Mouse (Mus musculus) embryo, embryonic 11 days (tissue): Measurements from ENCODE around the gene Gdf5.
A peak's percentile ranks its signal among the peaks of the same experiment; 100 is the strongest.

Experiments
- DNase-seq: peaks from one replicate; pipeline ENCODE4 v3.0.0-alpha.2; 2015

The Gdf5 gene

GRCm38 (mm10) chr2:155945124-155945523 lies at the start of gene Gdf5:
Gene Gdf5 (minus strand): TSS chr2:155945367.
- peak; percentile 35 for DNase-seq

- DNase-seq, result peak; percentile 5
Observed at GRCm38 (mm10) chr2:155991863-155992321, 46.7 kb upstream of the Gdf5 start.

GRCm38 (mm10) chr2:155991151-155991550 lies 46.0 kb upstream of the Gdf5 start:
- no peak for DNase-seq

GRCm38 (mm10) chr2:155989085-155989484 lies 43.9 kb upstream of the Gdf5 start:
- DNase-seq, result peak; percentile 3

DNA sequence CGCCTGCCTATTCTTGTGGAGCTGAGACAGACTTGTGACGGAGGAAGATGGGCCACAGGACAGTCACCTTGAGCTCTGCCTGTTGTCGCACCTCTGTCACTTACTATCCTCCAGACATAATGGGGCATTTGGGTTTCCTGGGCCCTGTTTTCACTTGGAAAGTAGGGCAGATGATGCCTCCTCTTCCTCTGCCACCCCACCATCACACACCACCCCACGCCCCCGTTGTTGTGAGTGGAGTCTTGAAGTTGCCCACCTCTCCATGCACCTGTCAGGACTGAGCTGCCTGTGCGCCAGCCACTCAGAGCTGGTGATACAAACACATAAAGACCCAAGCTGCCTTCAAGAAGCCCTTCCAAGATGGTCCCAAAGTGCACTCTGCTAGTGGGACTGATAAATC lies 42.0 kb upstream of the Gdf5 start:
- DNase-seq, result no peak

- DNase-seq, result no peak
Observed at GRCm38 (mm10) chr2:155985776-155986175, 40.6 kb upstream of the Gdf5 start.

DNA sequence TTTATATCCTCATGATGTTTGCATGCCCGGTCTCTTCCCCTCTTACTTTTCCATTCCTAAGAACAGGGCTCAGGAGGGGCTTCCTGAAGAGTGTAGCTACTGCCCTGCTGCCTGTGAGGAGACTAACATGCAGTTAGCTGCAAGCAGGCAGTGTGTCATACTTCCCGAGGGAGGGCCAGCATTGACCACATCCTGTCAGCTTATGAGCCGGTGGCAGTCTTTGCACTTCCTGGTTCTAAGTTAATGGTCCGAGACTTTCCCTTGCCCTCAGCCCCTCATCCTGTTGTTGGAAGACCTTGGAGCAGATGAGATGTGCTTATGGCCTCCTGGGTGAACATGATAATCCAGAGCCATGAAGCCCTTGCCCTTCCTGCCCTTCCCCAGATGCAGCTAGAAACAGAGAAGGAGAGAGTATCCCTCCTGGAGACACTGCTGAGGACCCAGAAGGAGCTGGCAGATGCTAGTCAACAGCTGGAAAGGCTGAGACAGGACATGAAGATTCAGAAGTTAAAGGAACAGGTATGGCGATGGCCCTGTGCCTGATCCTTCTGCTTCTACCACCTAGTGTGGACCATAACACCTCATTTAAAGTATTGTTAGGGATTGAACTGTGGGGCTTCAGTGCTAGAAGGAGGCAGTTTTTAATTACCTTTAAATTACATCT lies 34.3 kb upstream of the Gdf5 start:
- DNase-seq, result no peak

- DNase-seq, result no peak
Observed at GRCm38 (mm10) chr2:155974087-155974731, 29.0 kb upstream of the Gdf5 start.

DNA sequence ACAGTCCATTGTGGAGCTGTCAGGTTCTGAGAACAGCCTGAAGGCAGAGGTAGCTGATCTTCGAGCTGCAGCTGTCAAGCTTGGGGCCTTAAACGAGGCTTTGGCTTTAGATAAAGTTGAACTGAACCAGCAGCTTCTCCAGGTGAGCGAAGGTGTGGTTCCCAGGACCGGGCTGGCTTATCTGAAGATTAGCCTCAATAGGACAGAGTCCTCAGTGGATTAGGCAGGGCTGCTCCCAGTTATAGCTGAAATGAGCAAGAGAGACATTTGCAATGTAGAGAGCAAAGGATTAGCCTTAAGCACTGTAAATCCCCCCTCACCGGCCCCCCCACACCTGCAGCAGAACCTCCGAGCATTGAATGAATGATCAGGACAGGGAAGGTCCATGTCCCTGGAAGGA lies 28.2 kb upstream of the Gdf5 start:
- DNase-seq, result no peak

DNA sequence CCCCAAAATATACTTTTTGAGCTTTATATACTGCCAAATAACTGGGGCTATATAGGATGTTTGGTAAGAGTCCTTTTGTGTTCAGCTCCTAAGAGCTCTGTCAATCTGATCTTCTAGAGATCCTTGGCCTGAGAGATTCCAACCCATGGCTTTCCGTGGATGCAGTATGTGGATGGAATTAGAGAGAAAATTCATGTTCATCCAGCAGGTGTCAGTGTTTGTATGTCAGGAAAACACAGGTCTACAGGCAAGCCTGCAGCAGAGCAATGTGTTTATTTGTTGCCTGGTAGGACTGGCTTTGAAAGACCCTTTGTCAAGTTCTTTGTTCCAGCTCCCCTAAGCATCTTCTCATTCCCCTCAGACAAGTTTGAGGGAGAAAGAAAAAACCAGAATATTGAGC lies 17.8 kb upstream of the Gdf5 start:
- peak; percentile 47 for DNase-seq

DNA sequence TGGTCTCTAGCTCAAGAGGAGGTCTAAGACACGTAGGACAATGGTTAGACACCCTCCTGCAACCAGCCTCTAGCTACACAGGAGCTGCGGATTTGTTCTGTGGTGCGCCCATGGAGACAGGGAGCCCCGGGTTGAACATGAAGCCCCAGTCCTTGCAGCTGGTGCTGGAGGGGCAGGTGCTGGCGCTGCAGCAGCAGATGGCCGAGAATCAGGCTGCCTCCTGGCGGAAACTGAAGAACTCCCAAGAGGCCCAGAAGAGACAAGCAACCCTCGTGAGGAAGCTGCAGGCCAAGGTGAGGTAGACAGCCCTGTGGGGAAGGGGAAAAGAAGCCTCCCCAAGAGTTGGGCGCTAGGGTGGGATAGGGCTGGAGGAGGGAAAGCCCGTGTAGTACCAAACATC lies 16.7 kb upstream of the Gdf5 start:
- peak; percentile 12 for DNase-seq

- no peak for DNase-seq
Observed at GRCm38 (mm10) chr2:155959981-155960380, 14.8 kb upstream of the Gdf5 start.

DNA sequence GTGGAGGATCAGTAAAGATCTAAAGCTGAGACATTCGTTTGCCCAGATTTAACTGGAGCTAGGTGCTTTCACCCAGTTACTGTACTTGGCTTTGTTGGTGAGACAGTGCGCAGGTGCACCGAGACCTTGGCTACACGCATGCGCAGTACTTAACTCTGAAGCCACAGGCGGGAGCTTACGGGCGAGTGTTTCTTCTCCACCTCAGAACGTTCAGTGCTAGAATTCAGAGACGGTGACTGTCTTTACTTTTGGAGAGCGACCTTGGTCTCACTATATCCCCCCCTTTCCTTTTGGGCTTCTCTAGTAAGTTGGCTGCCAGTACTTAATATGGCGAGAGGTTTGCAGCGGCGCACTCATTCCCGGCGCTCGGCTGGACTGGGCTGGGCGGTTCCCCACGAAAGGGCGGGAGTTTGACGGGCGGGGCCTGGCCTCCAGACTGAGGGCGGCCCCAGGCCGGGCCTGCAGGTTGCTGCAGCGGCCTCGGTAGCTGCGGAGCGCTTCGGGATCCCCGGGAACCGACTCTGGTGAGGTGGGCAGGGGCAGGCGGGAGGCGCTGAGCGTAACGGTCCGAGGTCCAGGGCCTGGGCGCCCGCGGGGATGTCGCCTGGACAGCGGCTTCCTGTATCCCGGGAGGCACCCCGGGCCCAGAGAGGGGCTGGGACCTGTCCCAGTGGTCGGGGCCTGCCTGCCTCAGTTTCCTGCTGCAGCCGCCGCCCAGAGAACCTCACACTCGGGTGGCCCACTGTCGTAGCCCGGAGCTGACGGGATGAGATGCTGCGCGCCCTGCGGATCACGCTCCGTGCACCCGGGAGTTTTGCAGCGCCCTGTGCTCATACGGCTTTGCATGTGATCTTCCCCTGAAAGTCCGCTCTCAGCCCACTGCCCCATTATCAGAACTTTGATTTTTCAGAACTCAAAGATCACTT lies 11.2 kb upstream of the Gdf5 start, which contains the start of gene Cep250:
TSS of gene Cep250 (plus strand) at position 325 of the 926 bp plus-strand sequence.
- DNase-seq, result peak; percentile 96

- DNase-seq, result peak; percentile 69
Observed at GRCm38 (mm10) chr2:155952006-155952405, 6.8 kb upstream of the Gdf5 start.

DNA sequence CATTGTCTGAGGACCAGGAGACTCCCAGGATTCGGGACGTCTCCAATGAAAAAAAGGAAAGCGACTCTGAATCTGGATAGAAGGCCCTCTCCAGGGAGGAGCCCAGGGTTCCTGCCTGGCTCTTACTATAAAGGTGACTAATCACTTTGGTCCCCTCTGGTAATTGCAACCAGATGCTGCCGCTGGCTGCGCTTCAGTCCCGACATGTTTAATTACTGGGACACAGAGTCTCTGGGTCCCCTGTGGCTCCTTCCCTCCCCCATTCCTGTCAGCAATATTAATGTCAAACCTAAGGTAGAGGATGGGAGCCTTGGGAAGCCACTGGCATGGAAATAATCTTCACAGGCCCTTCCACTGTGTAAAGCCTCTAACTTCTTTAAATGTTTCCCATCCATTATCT lies 4.2 kb upstream of the Gdf5 start:
- peak; percentile 81 for DNase-seq

GRCm38 (mm10) chr2:155947390-155948002 lies 2.3 kb upstream of the Gdf5 start:
- DNase-seq, result no peak

DNA sequence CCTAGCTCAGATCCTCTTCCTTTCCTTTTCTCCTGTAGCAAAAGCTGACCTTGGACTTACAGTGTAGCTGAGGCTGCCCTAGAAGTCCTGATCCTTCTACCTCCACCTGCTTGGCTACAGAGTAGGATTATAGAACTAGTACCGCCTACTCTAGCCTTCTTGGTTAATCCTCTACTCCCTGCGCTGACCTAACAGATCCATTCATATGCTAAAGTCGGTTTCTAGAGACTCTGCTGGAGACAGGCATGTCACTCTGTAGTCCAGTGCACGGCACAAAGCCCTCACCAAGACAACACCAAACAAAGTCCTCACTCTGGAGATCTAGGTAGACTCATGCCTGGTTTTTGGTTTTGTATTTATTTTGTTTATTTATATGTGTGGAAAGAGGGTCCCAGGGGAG lies 1.3 kb upstream of the Gdf5 start:
- DNase-seq, result no peak

GRCm38 (mm10) chr2:155946069-155946468 lies 902 bp upstream of the Gdf5 start:
- peak; percentile 88 for DNase-seq

- peak; percentile 10 for DNase-seq
Observed at GRCm38 (mm10) chr2:155945580-155945979, 413 bp upstream of the Gdf5 start.

GRCm38 (mm10) chr2:155944685-155945084 lies 482 bp downstream of the Gdf5 start:
- DNase-seq, result no peak

- DNase-seq, result peak; percentile 64
Observed at GRCm38 (mm10) chr2:155943463-155943862, 1.7 kb downstream of the Gdf5 start.

DNA sequence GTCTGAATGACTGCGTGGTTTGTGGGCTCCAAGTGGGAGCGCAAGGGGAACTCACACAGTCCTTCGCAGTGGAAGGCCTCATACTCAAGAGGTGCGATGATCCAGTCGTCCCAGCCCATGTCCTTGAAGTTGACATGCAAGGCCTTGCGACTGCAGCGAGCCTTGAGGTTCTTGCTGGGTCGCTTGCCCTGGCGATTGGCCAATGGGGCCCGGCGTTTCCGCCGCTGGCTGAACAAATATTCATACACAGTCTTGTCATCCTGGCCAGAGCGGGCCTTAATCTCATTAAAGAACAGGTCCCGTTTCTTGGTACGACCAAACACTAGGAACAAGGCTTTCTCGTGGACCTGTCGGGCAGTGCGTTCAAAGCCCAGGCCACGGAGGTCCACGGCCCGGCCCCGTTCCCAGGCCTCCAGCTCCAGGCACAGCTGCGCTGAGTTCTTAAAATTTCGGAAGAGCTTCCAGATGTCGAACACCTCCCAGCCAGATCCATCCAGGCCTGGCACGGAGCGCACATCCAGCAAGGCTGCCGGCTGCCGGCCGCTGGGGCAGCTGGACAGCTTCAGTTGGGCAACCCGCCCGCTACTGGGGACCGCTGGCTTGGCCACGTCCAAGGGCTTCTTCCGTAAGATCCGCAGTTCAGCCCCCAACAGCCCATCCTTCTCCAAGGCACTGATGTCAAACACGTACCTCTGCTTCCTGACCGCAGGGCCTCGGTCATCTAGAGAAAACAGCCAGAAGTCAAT lies 3.3 kb downstream of the Gdf5 start:
- DNase-seq, result no peak
